Mouse (Mus musculus): ENCODE data around the gene Akap6.

Gene Akap6

GRCm38 (mm10) chr12:52781066-52781465 is 81.9 kb downstream of the Akap6 start:
- no peak for DNase-seq (ENCODE audit: low spot score)

GRCm38 (mm10) chr12:52782902-52783441 is 83.8 kb downstream of the Akap6 start:
- DNase-seq (ENCODE audit: low spot score) = no peak

- no peak for DNase-seq (ENCODE audit: low spot score)
These were observed 86.0 kb downstream of the Akap6 start for GRCm38 (mm10) chr12:52785217-52785616.

- peak; percentile 14 for DNase-seq (ENCODE audit: low spot score)
These were observed 91.2 kb downstream of the Akap6 start for GRCm38 (mm10) chr12:52790350-52790768.

- no peak for DNase-seq (ENCODE audit: low spot score)
These were observed 94.9 kb downstream of the Akap6 start for GRCm38 (mm10) chr12:52794131-52794530.

- no peak for DNase-seq (ENCODE audit: low spot score)
These were observed 96.6 kb downstream of the Akap6 start for GRCm38 (mm10) chr12:52795551-52796470.

- DNase-seq (ENCODE audit: low spot score) = no peak
These were observed 97.2 kb downstream of the Akap6 start for GRCm38 (mm10) chr12:52796471-52796795.

- DNase-seq (ENCODE audit: low spot score) = no peak
These were observed 100.5 kb downstream of the Akap6 start for GRCm38 (mm10) chr12:52799717-52800116.

GRCm38 (mm10) chr12:52806273-52806672 is 107.1 kb downstream of the Akap6 start:
- no peak for DNase-seq (ENCODE audit: low spot score)

GRCm38 (mm10) chr12:52818588-52818987 is 119.4 kb downstream of the Akap6 start:
- DNase-seq (ENCODE audit: low spot score) = peak; percentile 12

GRCm38 (mm10) chr12:52824774-52825173 is 125.6 kb downstream of the Akap6 start:
- DNase-seq (ENCODE audit: low spot score) = no peak

- DNase-seq (ENCODE audit: low spot score) = no peak
These were observed 130.0 kb downstream of the Akap6 start for GRCm38 (mm10) chr12:52828944-52829736.

GRCm38 (mm10) chr12:52831782-52832181 is 132.6 kb downstream of the Akap6 start:
- no peak for DNase-seq (ENCODE audit: low spot score)

- peak; percentile 72 for DNase-seq (ENCODE audit: low spot score)
These were observed 133.0 kb downstream of the Akap6 start for GRCm38 (mm10) chr12:52832230-52832629.

GRCm38 (mm10) chr12:52833141-52833540 is 134.0 kb downstream of the Akap6 start:
- no peak for DNase-seq (ENCODE audit: low spot score)

GRCm38 (mm10) chr12:52834074-52834473 is 134.9 kb downstream of the Akap6 start:
- no peak for DNase-seq (ENCODE audit: low spot score)

- DNase-seq (ENCODE audit: low spot score) = no peak
These were observed 135.6 kb downstream of the Akap6 start for GRCm38 (mm10) chr12:52834781-52835279.

- no peak for DNase-seq (ENCODE audit: low spot score)
These were observed 136.1 kb downstream of the Akap6 start for GRCm38 (mm10) chr12:52835291-52835742.

GRCm38 (mm10) chr12:52835914-52836546 is 136.8 kb downstream of the Akap6 start:
- no peak for DNase-seq (ENCODE audit: low spot score)

GRCm38 (mm10) chr12:52845982-52846381 is 146.8 kb downstream of the Akap6 start:
- no peak for DNase-seq (ENCODE audit: low spot score)

GRCm38 (mm10) chr12:52847020-52847419 is 147.8 kb downstream of the Akap6 start:
- DNase-seq (ENCODE audit: low spot score) = no peak
